Mouse (Mus musculus): ENCODE data around the gene Slc23a2.

Slc23a2 gene

DNA sequence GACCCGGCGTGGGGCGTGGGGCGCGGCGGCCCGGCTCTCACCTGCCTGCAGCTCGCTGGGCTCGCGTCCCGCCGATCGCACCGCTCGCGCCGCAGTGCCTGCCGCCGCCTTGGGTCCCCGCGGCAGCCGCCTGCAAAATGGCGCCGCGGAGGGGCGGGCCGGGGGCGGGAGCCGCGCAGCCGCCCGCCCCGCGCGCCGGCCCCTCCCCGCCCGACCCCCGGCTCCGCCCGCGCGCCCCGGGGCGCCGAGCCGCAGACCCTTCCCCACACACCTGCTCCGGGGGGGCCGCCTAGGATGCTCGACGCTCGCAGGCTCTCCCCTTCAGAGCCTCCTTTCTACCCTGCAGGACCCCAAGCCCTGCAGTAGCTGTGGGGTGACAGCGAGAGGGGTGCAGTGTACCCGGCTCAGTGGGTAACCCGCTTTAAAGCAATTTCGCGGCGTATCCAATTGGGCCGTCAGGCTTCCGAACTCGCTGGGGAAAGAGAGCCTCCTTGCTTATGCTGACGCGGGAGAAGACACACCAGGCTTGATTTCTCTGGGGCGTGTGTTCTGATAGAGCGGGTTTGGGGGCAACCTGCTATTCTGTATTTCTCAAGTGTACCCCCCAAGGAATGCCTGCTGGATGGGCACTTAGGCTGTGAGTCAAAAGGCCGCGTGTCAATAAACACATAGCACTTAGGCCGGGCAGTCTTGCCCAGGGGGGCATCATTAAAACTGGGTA, at the start of gene Slc23a2:
Gene Slc23a2 (minus strand): TSS at position 138 of the 721 bp plus-strand sequence.
- in situ Hi-C loops (cut with MboI, MseI), result loop anchor here in 1 of 2 experiments (5.0 kb wide), 1 partner anchor 92 kb away; no protein-coding TSS in a partner anchor

- in situ Hi-C loops (cut with MboI, MseI), result loop anchor here in 1 of 2 experiments (10.0 kb wide), 1 partner anchor 1456 kb away; no protein-coding TSS in a partner anchor
These were observed 45.8 kb upstream of the Slc23a2 start for GRCm38 (mm10) chr2:132190602-132191161.

GRCm38 (mm10) chr2:132183874-132184273, 39.0 kb upstream of the Slc23a2 start:
- in situ Hi-C loops (cut with MboI, MseI), result no loop called here

- in situ Hi-C loops (cut with MboI, MseI), result no loop called here
These were observed 35.7 kb upstream of the Slc23a2 start for GRCm38 (mm10) chr2:132180463-132181205.

DNA sequence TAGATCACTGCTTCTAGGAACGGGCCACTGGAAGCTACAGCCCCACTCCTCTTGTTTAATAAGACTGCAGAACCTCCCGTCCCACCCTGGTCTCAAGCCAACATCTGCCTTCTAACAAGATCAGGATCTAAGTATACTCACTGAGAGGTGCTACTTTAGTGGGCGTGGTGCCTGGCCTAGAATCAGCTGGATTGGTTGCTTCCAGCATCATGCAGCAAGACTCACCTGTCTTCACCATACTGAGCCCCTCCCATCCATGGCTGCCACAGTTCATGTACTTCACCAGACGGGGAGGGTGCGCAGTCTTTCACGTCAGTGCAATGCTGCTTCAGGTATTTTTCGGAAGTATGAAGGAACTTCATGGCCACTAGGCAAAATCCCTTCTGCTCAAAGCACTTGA, 34.5 kb upstream of the Slc23a2 start:
- in situ Hi-C loops (cut with MboI, MseI), result no loop called here

DNA sequence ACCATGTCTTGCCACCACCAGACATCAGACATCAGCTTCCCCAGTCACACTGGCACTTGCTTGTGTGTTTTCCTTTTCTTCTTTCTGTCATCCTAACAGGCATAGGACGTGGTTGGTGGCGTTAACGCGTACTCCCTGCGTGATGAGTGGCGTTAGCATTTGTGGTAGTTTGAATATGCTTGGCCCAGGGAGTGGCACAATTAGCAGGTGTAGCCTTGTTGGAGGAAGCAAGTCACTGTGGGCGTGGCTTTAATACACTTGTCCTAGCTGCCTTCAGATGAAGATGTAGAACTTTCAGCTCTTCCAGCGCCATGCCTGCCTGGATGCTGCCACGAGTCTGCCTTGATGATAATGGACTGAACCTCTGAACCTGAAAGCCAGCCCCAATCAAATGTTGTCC, 32.5 kb upstream of the Slc23a2 start:
- in situ Hi-C loops (cut with MboI, MseI), result no loop called here

GRCm38 (mm10) chr2:132176289-132176848, 31.5 kb upstream of the Slc23a2 start:
- in situ Hi-C loops (cut with MboI, MseI), result no loop called here

- in situ Hi-C loops (cut with MboI, MseI), result no loop called here
These were observed 29.1 kb upstream of the Slc23a2 start for GRCm38 (mm10) chr2:132174048-132174447.

GRCm38 (mm10) chr2:132171939-132172338, 27.0 kb upstream of the Slc23a2 start:
- in situ Hi-C loops (cut with MboI, MseI), result no loop called here

DNA sequence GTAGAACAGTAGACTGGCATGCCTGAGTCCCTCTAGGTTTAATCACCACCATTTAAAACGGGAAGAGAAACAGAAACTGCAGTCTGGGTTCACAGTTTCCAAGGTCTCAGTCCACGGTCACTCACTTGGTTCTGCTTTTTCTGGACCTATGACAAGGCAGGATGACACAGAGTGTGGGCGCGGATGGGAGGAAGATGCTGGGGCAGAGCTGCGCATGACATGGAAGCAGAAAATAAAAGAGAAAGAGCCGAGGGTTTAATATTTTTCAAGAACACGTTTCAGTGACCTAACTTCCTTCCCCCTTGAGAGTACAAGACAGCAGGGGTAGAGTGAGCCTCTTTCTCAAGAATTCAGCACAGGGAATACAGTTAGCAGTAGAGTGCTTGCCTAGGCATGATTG, 24.2 kb upstream of the Slc23a2 start:
- in situ Hi-C loops (cut with MboI, MseI), result loop anchor here in 1 of 2 experiments (10.0 kb wide), 1 partner anchor 1564 kb away; no protein-coding TSS in a partner anchor

DNA sequence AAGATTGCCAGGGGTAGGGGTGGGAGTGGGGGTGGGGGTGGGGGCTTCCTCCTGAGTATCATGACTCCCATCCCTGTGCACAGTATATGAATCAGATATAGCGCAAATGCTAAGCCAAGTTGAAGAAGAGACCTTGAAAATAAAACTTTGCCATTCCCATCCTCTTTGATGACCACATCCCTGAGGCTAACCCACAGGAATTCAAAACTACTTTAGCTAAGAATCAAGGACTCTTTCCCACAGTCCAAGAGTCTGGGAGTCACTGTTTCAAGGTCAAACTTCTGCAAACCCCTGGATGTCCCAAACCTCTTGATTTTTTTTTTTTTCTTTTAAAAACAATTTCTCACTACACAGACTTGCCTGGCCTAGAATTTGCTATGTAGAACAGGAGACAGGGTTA, 18.7 kb upstream of the Slc23a2 start:
- in situ Hi-C loops (cut with MboI, MseI), result loop anchor here in 1 of 2 experiments (10.0 kb wide), 1 partner anchor 1559 kb away; no protein-coding TSS in a partner anchor

GRCm38 (mm10) chr2:132157482-132157881, 12.6 kb upstream of the Slc23a2 start:
- in situ Hi-C loops (cut with MboI, MseI), result loop anchor here in 1 of 2 experiments (5.0 kb wide), 1 partner anchor 85 kb away; no protein-coding TSS in a partner anchor

- in situ Hi-C loops (cut with MboI, MseI), result no loop called here
These were observed 7.8 kb upstream of the Slc23a2 start for GRCm38 (mm10) chr2:132152670-132153069.

DNA sequence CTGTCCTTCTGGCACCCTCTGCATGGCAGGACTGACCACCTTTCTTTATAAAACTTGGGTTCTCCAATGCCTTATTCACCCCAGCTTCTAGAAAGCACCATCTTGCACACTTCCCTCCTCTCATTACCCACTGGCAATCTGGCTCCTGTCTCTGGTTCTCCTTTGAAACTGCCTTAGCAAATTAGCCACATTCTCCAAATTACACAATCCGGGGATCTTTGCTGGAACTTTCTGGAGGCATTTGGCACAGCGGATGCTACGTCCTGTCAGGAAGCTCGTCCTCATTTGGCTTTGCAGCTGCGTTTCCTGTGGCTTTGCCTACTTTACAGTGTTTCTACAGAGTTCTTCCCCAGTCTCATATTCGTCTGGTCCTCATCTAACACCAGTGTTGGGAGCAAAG, 6.7 kb upstream of the Slc23a2 start:
- in situ Hi-C loops (cut with MboI, MseI), result no loop called here

- in situ Hi-C loops (cut with MboI, MseI), result no loop called here
These were observed 6.0 kb upstream of the Slc23a2 start for GRCm38 (mm10) chr2:132150926-132151325.

DNA sequence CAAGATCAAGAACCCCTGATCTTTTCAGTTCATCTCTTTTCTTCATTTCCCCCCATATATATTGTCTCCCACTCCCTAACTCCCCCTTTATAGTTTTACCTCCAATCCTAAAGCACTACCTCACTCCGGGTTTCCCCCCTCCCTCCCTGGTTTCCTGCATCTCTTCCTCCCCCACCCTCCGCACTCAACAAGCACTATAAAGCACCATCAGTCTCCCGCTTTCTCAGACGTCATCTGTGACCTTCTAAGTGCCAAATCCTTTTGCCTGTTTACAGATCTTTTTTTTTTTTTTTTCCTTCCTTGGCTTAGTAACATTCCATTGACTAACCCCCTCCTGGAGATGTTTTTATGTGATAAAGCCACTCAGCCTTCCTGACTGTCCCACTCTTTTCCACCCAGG, 1.6 kb upstream of the Slc23a2 start:
- in situ Hi-C loops (cut with MboI, MseI), result no loop called here

GRCm38 (mm10) chr2:132143943-132144927, 673 bp downstream of the Slc23a2 start:
- in situ Hi-C loops (cut with MboI, MseI), result loop anchor here in 1 of 2 experiments (5.0 kb wide), 1 partner anchor 93 kb away; no protein-coding TSS in a partner anchor

GRCm38 (mm10) chr2:132142606-132143005, 2.3 kb downstream of the Slc23a2 start:
- in situ Hi-C loops (cut with MboI, MseI), result loop anchor here in 1 of 2 experiments (5.0 kb wide), 1 partner anchor 95 kb away; no protein-coding TSS in a partner anchor

GRCm38 (mm10) chr2:132140536-132140935, 4.4 kb downstream of the Slc23a2 start:
- in situ Hi-C loops (cut with MboI, MseI), result loop anchor here in 1 of 2 experiments (5.0 kb wide), 1 partner anchor 97 kb away; no protein-coding TSS in a partner anchor

DNA sequence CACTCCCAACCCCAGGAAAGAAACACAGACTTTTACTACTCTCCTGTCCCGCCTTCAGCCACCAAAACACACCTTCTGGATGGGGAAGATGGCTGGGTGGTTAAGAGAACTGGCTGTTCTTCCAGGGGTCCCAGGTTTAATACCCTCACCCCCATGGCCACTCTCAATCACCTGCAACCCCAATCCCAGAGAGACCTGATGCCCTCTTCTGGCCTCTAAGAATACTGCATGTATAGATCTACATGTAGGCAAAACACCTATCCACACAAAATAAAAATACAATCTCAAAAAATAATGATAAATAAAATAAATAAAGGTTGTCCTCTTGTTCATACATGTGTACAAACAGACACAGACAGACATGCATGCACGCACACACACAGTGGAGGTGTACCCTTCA, 5.8 kb downstream of the Slc23a2 start:
- in situ Hi-C loops (cut with MboI, MseI), result loop anchor here (5.0 to 10.0 kb wide), 4 partner anchors 157 to 594 kb away; no protein-coding TSS in a partner anchor

Measured in T-helper 17 cell (primary cell).